Mouse (Mus musculus) left cerebral cortex, postnatal 4 days (tissue): ENCODE measurements around the gene Cpne4. TPM values are rescaled to one million over a fixed set of nuclear protein-coding genes. Genes with fewer than 3 reads are reported as not detected.

ENCODE experiments used
- DNase-seq: peaks from one replicate; pipeline ENCODE4 v3.0.0-alpha.2; 2022
- intact Hi-C: fragments of 180-260 bp; cut with DNase I; formaldehyde crosslinking; loops from one replicate; pipeline ENCODE4 v1.15.1; 2025
- total RNA-seq, 2 experiments: library from RNA; stranded (reverse); gene quantifications; 2 replicates each; pipeline ENCODE4 v1.2.3; 2021

Gene Cpne4
- total RNA-seq, 2 experiments from 2014 or later = 62.9 to 63.8 TPM

DNA sequence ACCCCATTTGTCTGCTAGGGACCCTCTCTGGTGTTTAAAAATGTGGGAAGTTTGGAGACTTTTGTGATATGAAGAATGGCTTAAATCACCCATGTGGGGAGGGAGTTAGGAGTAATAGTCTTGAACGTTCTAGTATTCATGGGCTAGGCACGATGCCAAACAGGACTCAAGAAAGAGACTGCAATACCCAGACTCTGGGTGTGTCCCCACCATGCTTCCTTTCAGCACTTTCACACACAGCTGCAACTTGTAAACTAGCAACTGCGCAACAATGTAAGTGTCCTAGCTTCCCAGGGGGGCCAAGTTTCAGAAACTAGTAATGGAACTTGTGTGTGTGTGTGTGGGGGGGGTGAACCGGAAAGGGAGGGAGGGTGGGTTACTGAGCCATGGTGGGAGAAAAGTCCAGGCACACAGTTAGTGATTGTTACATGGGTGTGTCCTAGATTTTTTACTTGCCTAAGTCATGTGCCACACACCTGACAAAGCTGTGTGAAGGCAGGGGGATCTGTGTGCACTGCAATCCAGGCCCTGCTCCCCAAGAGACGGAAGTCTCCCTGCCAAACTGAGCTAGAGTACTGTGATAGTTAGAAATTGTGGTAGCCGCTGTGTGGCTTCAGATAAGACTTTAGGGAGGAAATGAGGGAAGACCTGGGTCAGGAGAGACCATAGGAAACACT lies 307.3 kb downstream of the Cpne4 start:
- intact Hi-C loops = no loop called here
- no peak for DNase-seq

GRCm38 (mm10) chr9:104865830-104866229 lies 318.7 kb downstream of the Cpne4 start:
- intact Hi-C loops = no loop called here

DNA sequence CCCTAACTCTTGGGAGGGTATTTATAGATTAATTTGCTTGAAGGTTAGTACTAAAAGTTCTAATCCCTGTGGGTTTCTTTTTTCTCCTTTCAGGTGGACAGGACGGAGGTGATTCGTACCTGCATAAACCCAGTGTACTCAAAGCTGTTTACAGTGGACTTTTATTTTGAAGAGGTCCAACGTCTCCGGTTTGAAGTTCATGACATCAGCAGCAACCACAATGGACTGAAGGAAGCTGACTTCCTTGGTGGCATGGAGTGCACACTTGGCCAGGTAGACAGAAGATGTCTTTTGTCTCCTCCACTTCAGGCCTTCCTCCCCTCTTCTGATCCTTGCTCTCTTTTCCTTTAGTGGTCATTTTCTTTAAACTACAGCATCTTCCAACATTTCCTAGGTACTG lies 325.5 kb downstream of the Cpne4 start:
- intact Hi-C loops = no loop called here
- DNase-seq = no peak

More at GRCm38 (mm10) chr9:104865830-104866229, 318.7 kb downstream of the Cpne4 start:
- no peak for DNase-seq

DNA sequence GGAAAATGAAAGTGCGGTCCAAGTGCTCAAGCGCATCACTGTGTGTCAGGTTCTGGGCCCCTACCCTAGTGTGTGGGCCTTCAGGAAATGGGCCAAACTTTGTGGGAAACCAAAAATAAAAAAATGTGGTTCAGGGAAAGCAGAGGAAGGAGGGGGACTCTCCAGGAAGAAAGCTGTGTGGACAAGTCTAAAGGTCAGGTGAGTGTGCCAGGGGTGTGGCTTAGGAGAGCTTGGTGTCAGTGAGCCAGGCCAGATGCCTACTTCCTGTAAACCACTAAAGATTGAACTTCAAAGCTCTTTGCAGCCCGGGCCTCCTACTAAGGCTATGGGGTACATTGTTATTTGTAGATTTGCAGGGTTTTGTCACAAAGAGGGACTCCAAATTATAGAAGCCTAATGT lies 327.1 kb downstream of the Cpne4 start:
- DNase-seq = no peak
- intact Hi-C loops = no loop called here

- DNase-seq = no peak
- intact Hi-C loops = no loop called here
Measured at GRCm38 (mm10) chr9:104877014-104877413, 329.9 kb downstream of the Cpne4 start.

- intact Hi-C loops = no loop called here
- DNase-seq = no peak
Measured at GRCm38 (mm10) chr9:104878558-104878957, 331.5 kb downstream of the Cpne4 start.

DNA sequence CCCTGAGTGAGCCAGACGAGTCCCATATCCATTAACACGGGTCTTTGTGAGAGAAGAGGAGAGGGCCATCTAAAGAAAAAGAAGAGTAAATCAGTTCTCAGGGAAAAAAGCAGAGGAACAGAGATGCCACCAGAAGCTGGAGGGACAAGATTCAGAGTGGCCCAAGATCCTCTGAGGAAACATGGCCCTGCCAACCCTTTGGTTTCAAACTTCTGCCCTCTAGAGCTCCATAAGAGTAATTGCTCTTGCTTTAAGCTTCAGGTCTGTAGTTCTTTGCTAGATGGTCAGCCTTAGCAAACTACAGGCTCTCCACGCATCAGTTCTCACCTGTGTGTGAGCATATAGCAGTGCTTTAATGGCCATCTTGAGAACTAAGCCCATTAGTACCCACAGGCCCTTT lies 343.4 kb downstream of the Cpne4 start:
- DNase-seq = no peak
- intact Hi-C loops = no loop called here

DNA sequence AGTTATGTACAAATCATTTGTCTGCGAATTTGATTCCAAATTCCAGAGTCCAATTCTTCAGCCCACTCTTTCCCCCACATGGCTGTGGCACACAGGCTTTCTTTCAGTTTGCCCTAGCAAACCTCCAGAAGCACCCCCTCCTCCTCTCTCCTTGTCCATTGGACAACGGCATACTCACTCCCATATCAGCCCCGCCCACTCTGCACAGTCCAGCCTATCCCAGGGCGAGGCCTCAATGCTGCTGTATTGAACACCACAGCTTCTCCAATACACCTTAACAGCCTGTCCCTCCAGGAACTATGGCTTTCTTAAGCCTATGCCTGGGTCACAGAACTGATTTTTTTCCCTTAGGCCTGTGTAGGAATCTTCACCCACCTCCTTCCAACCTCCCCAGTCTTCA lies 348.3 kb downstream of the Cpne4 start:
- intact Hi-C loops = no loop called here
- DNase-seq = no peak

DNA sequence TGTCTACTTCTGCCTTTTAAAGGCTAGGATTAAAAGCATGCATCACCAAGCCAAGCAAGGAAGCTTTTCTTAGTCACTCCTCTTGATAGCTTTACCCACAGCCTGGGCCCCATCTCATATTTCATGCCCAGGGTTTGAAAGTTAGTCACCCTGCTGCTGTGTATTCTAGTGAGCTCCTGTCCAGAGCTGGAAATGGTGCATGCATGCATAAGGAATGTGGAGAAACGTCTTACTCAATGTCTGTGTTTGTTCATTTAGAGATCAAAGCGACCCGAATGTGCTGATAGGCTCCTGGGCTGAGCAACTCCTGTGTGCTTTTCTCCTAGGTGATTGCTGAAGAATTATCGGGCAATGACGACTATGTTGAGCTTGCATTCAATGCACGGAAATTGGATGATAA lies 354.0 kb downstream of the Cpne4 start:
- no peak for DNase-seq
- intact Hi-C loops = no loop called here

- intact Hi-C loops = no loop called here
- no peak for DNase-seq
Measured at GRCm38 (mm10) chr9:104901827-104902226, 354.7 kb downstream of the Cpne4 start.

GRCm38 (mm10) chr9:104912686-104913085 lies 365.6 kb downstream of the Cpne4 start:
- no peak for DNase-seq
- intact Hi-C loops = no loop called here

DNA sequence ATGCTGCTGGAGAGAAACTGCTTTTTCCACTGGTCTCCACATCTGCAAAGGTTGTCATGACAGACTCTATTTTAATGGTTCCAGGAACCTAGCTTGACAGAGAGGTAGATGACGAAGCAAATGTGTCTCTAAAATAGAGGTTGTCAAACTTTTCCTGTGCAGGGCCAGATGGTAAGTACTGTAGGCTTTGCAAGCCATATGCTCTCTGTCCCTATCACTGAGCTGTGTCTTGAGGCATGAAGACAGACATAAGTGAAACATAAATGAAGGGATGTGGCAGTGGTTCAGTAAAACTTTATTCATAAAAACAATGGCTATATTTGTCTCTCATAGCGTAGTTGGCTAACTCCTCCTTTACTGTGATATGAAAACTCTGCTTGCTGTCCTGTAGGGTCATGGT lies 366.2 kb downstream of the Cpne4 start:
- intact Hi-C loops = no loop called here
- no peak for DNase-seq

- DNase-seq = no peak
- intact Hi-C loops = no loop called here
Measured at GRCm38 (mm10) chr9:104921197-104921596, 374.1 kb downstream of the Cpne4 start.

GRCm38 (mm10) chr9:104922051-104922450 lies 375.0 kb downstream of the Cpne4 start:
- intact Hi-C loops = no loop called here
- no peak for DNase-seq

- intact Hi-C loops = no loop called here
Measured at GRCm38 (mm10) chr9:104928806-104929205, 381.7 kb downstream of the Cpne4 start.

GRCm38 (mm10) chr9:104940389-104940788 lies 393.3 kb downstream of the Cpne4 start:
- intact Hi-C loops = no loop called here
- peak; percentile 64 for DNase-seq

More at GRCm38 (mm10) chr9:104928806-104929205, 381.7 kb downstream of the Cpne4 start:
- DNase-seq = peak; percentile 38

- intact Hi-C loops = no loop called here
- no peak for DNase-seq
Measured at GRCm38 (mm10) chr9:104950551-104950950, 403.5 kb downstream of the Cpne4 start.

- intact Hi-C loops = no loop called here
- no peak for DNase-seq
Measured at GRCm38 (mm10) chr9:104952176-104952575, 405.1 kb downstream of the Cpne4 start.

- no peak for DNase-seq
- intact Hi-C loops = no loop called here
Measured at GRCm38 (mm10) chr9:104972828-104973227, 425.7 kb downstream of the Cpne4 start.

DNA sequence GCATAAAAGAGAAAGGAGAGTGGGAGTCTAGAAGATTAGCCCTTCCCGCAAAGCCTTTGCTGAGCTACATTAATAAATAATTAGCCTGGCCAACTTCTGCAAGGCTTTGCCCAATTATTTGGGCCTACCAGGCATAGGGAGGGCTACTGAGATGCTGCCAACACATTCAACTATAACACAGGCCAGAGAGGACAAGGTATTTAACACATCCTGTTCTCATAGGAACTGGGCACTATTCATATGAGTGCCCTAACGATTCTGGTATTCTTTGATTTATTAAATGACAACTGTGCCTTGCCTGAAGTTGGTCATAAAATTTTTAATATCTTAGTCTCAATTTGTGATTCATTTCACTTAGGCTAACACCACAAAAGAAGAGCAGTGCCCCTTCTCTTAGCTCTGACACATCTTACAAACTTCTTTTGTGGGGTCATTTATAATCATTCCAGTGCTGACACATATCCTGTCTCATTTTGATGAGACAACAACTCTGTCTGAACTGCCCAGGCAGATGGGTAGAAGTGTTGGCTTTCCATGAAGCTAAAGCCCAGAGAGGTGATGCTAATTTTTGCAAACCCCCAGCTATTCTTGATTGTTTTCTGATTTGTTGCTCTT lies 435.0 kb downstream of the Cpne4 start:
- no peak for DNase-seq
- intact Hi-C loops = no loop called here

DNA sequence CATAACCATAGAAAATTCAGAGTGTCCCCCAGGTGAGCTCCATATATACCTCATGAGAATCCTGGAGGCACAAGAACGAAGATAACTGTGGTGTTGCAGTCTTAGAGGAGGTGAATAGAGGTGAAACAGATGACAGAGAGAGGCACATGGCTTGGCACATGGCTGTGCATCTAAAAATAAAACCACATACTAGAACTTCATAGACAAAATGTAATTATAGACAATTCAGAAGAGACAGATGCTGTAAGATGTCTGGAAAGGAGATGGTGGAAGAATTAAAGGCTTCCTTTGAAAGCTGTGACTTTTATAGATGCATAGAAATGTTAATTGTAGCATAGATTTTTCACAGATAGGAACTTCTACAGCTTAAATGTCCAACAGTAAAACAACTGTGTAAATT lies 451.1 kb downstream of the Cpne4 start:
- intact Hi-C loops = no loop called here
- no peak for DNase-seq

DNA sequence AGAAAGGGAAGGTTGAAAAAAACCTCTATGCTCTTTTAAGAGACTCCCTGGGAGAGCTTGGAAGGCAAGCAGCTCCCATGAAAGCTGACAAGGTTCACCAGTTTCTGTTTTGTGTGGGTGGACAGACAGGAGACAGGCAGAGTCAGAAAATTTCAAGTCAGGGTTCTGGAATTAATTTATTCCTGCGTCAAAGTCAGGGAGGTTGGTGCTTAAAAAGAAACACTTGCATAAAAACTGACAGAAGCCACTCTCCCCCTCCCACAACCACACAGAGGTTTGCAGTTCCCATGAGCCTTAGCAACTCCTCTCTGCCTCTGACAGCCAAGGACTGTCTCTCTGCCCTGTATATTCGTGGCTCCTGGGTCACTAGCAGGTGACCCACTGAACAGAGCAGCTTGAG lies 463.6 kb downstream of the Cpne4 start:
- DNase-seq = no peak
- intact Hi-C loops = no loop called here

DNA sequence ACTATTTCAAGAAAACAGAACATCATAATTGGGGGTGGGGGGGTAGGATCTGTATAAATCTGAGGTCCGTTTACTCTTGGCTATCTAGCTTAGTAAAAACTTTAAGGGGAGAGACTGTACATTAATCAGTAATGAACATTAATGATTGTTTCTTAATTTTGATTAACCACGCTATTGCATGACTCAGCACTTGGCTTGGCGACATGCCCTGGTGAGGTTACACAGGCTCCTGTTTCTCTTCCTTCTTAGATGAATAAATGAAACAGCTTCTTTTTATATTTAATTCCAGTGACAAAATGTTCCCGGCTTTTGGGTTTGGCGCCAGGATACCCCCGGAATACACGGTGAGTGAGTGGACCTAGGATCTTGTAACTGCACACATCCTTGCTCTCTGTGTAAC lies 471.1 kb downstream of the Cpne4 start:
- no peak for DNase-seq
- intact Hi-C loops = no loop called here
